Mouse (Mus musculus): Measurements from ENCODE around the gene Trim80. TPM values are rescaled to one million over a fixed set of nuclear protein-coding genes. Genes with fewer than 3 reads are reported as not detected.

Gene Trim80
- polyA plus RNA-seq, 1 experiment = 0.28 TPM

- no peak for TF ChIP-seq POLR2A (IDR thresholded peaks at IDR 0.05; ENCODE audit: low read depth, low read length)
- TF ChIP-seq CTCF (conservative IDR thresholded peaks at IDR 0.05; ENCODE audit: insufficient read depth, insufficient read length, low read depth, low read length) = no peak
- H3K4me3 ChIP-seq (ENCODE audit: insufficient read depth, low read depth, low read length) = no peak overlapping the region
- peak; percentile 77 for DNase-seq
- H3K36me3 ChIP-seq (ENCODE audit: control insufficient read depth, insufficient read depth, low read length) = no peaks in the 10 kb centered on the region
- 29% methylated on average over 6 of the region's 6 CpGs for WGBS
- no peak overlapping the region for H3K27ac ChIP-seq (ENCODE audit: insufficient read depth, low read depth, low read length)
- H3K4me1 ChIP-seq (ENCODE audit: control insufficient read depth, insufficient read depth, low read length) = peaks cover 5% of the 10 kb centered on the region
- H3K27me3 ChIP-seq (replicated peaks; ENCODE audit: control insufficient read depth, insufficient read depth, low read length) = no peaks in the 10 kb centered on the region
Measured at GRCm38 (mm10) chr11:115457405-115457804, 17.1 kb downstream of the Trim80 start.

- DNase-seq = no peak
- WGBS = 52% methylated on average over 8 of the region's 8 CpGs
- TF ChIP-seq CTCF (conservative IDR thresholded peaks at IDR 0.05; ENCODE audit: insufficient read depth, insufficient read length, low read depth, low read length) = no peak
- TF ChIP-seq POLR2A (IDR thresholded peaks at IDR 0.05; ENCODE audit: low read depth, low read length) = no peak
- H3K27me3 ChIP-seq (replicated peaks; ENCODE audit: control insufficient read depth, insufficient read depth, low read length) = no peaks in the 10 kb centered on the region
- H3K36me3 ChIP-seq (ENCODE audit: control insufficient read depth, insufficient read depth, low read length) = no peaks in the 10 kb centered on the region
- peaks cover 5% of the 10 kb centered on the region for H3K4me1 ChIP-seq (ENCODE audit: control insufficient read depth, insufficient read depth, low read length)
- H3K27ac ChIP-seq (ENCODE audit: insufficient read depth, low read depth, low read length) = no peak overlapping the region
- no peak overlapping the region for H3K4me3 ChIP-seq (ENCODE audit: insufficient read depth, low read depth, low read length)
Measured at GRCm38 (mm10) chr11:115460976-115461375, 20.6 kb downstream of the Trim80 start.

DNA sequence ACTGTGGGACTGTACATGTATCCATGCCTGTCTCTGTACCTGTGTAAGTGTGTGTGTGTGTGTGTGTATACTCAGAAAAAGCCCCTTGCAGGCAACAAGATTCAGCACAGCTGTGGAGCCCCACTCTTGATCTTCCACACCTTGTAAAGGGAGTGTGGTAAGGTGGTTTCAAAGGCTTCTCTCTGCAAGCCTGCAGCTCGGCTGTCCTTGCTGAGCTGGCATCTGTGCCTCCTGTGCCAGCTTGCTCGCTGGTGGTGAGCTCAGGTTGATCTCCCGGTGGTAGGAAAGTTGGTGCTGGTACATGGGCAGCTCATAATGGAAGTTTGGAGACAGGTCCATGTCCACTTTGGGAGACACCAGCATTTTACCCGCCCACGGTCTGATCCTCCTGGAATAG, 21.5 kb downstream of the Trim80 start:
- 57% methylated on average over 5 of the region's 5 CpGs for WGBS
- no peak for DNase-seq
- H3K27me3 ChIP-seq (replicated peaks; ENCODE audit: control insufficient read depth, insufficient read depth, low read length) = no peaks in the 10 kb centered on the region
- H3K36me3 ChIP-seq (ENCODE audit: control insufficient read depth, insufficient read depth, low read length) = no peaks in the 10 kb centered on the region
- H3K4me3 ChIP-seq (ENCODE audit: insufficient read depth, low read depth, low read length) = no peak overlapping the region; the same call in 1 of the 2 replicates
- peak overlapping the region; percentile 94 for H3K27ac ChIP-seq (ENCODE audit: insufficient read depth, low read depth, low read length)
- no peak for TF ChIP-seq POLR2A (IDR thresholded peaks at IDR 0.05; ENCODE audit: low read depth, low read length)
- TF ChIP-seq CTCF (conservative IDR thresholded peaks at IDR 0.05; ENCODE audit: insufficient read depth, insufficient read length, low read depth, low read length) = no peak
- H3K4me1 ChIP-seq (ENCODE audit: control insufficient read depth, insufficient read depth, low read length) = peaks cover 5% of the 10 kb centered on the region

- Histone ChIP-seq H3K4me1 (ENCODE audit: control insufficient read depth, insufficient read depth, low read length) (peaks cover 2% of the 10 kb centered on the region), H3K27me3 (replicated peaks; ENCODE audit: control insufficient read depth, insufficient read depth, low read length) (no peaks in the 10 kb centered on the region), H3K4me3 (ENCODE audit: insufficient read depth, low read depth, low read length) (peak within 1 kb of the TSS; percentile 52), H3K36me3 (ENCODE audit: control insufficient read depth, insufficient read depth, low read length) (no peaks in the 10 kb centered on the region), H3K27ac (ENCODE audit: insufficient read depth, low read depth, low read length) (peak within 1 kb of the TSS; percentile 94)
- DNase-seq = peak; percentile 70
- 61% methylated on average over 16 of the region's 16 CpGs for WGBS
- TF ChIP-seq CTCF (conservative IDR thresholded peaks at IDR 0.05; ENCODE audit: insufficient read depth, insufficient read length, low read depth, low read length) (no peak), POLR2A (IDR thresholded peaks at IDR 0.05; ENCODE audit: low read depth, low read length) (peak; percentile 13)
Measured at GRCm38 (mm10) chr11:115462243-115462891, 22.0 kb downstream of the Trim80 start, which contains the start of gene Slc16a5. Gene Slc16a5, plus strand, starts transcription at chr11:115462474.

GRCm38 (mm10) chr11:115463397-115463796, 23.1 kb downstream of the Trim80 start:
- TF ChIP-seq CTCF (conservative IDR thresholded peaks at IDR 0.05; ENCODE audit: insufficient read depth, insufficient read length, low read depth, low read length) (no peak), POLR2A (IDR thresholded peaks at IDR 0.05; ENCODE audit: low read depth, low read length) (peak; percentile 28)
- DNase-seq = peak; percentile 65
- 63% methylated on average over 11 of the region's 11 CpGs for WGBS
- H3K4me1 ChIP-seq (ENCODE audit: control insufficient read depth, insufficient read depth, low read length) = no peaks in the 10 kb centered on the region
- peak overlapping the region; percentile 94 for H3K27ac ChIP-seq (ENCODE audit: insufficient read depth, low read depth, low read length)
- peak overlapping the region; percentile 52 for H3K4me3 ChIP-seq (ENCODE audit: insufficient read depth, low read depth, low read length)
- H3K27me3 ChIP-seq (replicated peaks; ENCODE audit: control insufficient read depth, insufficient read depth, low read length) = no peaks in the 10 kb centered on the region
- H3K36me3 ChIP-seq (ENCODE audit: control insufficient read depth, insufficient read depth, low read length) = no peaks in the 10 kb centered on the region

DNA sequence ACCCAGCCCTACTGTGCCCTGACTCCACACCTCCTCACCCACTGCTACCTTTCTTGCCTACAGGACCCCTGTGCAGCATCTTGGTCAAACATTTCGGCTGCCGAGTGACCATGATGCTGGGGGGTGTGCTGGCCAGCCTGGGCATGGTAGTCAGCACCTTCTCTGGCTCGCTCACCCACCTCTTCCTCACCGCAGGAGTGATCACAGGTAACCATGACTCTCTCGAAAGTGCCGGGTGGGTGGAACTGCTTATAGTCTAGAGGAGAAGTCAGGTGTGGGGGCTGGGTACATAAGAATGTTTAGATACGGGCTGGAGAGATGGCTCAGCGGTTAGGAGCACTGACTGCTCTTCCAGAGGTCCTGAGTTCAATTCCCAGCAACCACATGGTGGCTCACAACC, 24.5 kb downstream of the Trim80 start:
- WGBS = 66% methylated on average over 8 of the region's 8 CpGs
- Histone ChIP-seq H3K4me1 (ENCODE audit: control insufficient read depth, insufficient read depth, low read length) (no peaks in the 10 kb centered on the region), H3K4me3 (ENCODE audit: insufficient read depth, low read depth, low read length) (peak overlapping the region; percentile 19)

DNA sequence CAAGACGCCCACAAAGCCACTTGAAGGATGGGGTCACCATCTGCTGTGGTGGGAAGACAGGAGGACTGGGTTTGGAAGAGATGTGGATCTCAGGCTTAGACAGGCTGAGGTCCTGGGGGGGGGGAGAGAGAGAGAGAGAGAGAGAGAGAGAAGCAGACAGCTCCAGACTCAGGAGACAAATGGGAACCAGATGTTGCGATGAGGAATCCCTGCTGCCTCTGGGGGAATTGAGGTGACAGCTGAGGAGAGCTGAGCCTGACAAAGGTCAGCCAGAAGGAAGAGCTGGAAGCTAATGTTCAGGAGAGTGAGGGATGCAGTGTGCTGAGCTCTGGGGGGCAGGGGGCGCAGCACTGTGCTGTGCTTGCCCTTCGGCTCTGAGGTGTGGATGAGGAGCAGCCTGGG, 26.9 kb downstream of the Trim80 start:
- WGBS = 62% methylated on average over 4 of the region's 4 CpGs
- no peak overlapping the region for H3K4me3 ChIP-seq (ENCODE audit: insufficient read depth, low read depth, low read length)
- peaks cover 5% of the 10 kb centered on the region; the same call in 1 of the 2 replicates for H3K4me1 ChIP-seq (ENCODE audit: control insufficient read depth, insufficient read depth, low read length)
- no peak for TF ChIP-seq CTCF (conservative IDR thresholded peaks at IDR 0.05; ENCODE audit: insufficient read depth, insufficient read length, low read depth, low read length)
- no peak for TF ChIP-seq POLR2A (IDR thresholded peaks at IDR 0.05; ENCODE audit: low read depth, low read length)
- H3K36me3 ChIP-seq (ENCODE audit: control insufficient read depth, insufficient read depth, low read length) = peaks cover 2% of the 10 kb centered on the region; the same call in 1 of the 2 replicates
- DNase-seq = no peak
- no peaks in the 10 kb centered on the region for H3K27me3 ChIP-seq (replicated peaks; ENCODE audit: control insufficient read depth, insufficient read depth, low read length)
- H3K27ac ChIP-seq (ENCODE audit: insufficient read depth, low read depth, low read length) = no peak overlapping the region

More for the DNA sequence above, 24.5 kb downstream of the Trim80 start:
- no peak for TF ChIP-seq POLR2A (IDR thresholded peaks at IDR 0.05; ENCODE audit: low read depth, low read length)
- no peak for TF ChIP-seq CTCF (conservative IDR thresholded peaks at IDR 0.05; ENCODE audit: insufficient read depth, insufficient read length, low read depth, low read length)
- Histone ChIP-seq H3K27me3 (replicated peaks; ENCODE audit: control insufficient read depth, insufficient read depth, low read length) (no peaks in the 10 kb centered on the region), H3K27ac (ENCODE audit: insufficient read depth, low read depth, low read length) (no peak overlapping the region; the same call in 1 of the 2 replicates), H3K36me3 (ENCODE audit: control insufficient read depth, insufficient read depth, low read length) (no peaks in the 10 kb centered on the region)
- DNase-seq = no peak
